Mouse (Mus musculus) v-Abl transformed pro-B cells (cell line): Measurements from ENCODE around the gene Larp1b.
"Not testable (repeated sequence)": the region's sequence is repeated elsewhere in the genome, so short reads cannot be mapped to it uniquely, and the experiment has no call there.

ENCODE experiments used
- in situ Hi-C, 2 experiments: fragments of 400-800 bp; cut with MboI; formaldehyde crosslinking; loops; one replicate each; pipeline ENCODE4 v1.15.1; 2025; ENCODE audit not compliant: unreplicated experiment in 2 of 2

Larp1b gene

GRCm38 (mm10) chr3:40949170-40949902 lies at the start of gene Larp1b:
Gene Larp1b (plus strand): TSS chr3:40949828.
- in situ Hi-C loops, result loop anchor here (10.0 kb wide), 2 partner anchors 55 to 105 kb away; partner anchors contain the start of genes Abhd18 (in 1 of the 2) and Mfsd8 (in 1 of the 2)

DNA sequence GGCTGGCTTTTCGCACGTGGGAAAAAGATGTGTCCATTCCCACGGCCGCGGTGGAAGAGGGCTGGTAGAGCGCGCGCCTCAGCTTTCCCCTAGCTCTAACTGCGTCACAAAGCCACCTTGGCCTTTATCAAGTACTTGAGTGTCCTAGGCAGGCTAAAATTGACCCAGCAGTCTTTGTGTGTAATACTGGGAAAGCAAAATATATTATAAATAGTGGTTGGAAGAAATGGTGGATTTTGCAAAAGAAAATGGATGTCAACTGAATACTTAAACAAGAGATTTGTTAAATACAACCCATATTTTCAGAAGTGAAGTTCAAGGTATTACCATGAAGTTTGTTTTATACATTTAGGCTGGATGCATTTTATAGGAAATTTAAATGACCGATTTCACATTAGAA lies 47.2 kb upstream of the Larp1b start, which contains the start of gene 1700034I23Rik:
Gene 1700034I23Rik (minus strand): TSS at position 101 of the 400 bp plus-strand sequence.
- in situ Hi-C loops, result not testable (repeated sequence)

DNA sequence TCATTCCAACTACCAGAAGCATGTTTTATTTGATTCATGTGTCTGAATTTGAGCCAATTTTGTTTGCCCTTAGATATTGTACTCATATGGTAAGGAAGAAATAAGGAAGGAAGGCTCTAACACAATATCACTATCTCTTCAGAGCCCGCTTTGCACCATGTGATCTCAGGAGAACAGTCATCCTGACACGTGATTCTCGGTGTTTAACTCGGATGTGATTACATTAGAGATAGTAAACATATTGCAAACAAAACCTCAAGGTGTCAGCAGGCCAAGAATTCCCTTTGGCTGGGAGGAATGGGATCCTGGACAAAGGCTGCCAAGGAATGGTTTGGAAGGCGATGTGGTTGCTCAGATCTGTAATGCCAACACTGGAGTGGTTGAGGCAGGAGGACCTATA lies 11.4 kb upstream of the Larp1b start:
- in situ Hi-C loops, result no loop called here

DNA sequence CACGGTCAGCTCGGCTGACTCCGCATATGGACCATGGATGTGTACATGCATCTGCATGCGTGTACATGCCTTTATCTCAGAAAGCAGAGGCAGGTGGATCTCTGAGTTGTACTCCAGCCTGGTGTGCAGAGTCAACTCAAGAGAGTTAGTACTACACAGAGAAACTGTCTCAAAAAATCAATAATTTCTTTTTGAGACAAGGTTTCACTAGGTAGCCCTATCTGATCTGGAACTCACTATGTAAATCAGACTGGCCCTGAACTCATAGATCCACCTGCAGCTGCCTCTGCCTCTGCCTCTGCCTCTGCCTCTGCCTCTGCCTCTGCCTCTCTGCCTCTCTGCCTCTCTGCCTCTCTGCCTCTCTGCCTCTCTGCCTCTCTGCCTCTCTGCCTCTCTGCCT lies 11.0 kb upstream of the Larp1b start:
- in situ Hi-C loops, result no loop called here

DNA sequence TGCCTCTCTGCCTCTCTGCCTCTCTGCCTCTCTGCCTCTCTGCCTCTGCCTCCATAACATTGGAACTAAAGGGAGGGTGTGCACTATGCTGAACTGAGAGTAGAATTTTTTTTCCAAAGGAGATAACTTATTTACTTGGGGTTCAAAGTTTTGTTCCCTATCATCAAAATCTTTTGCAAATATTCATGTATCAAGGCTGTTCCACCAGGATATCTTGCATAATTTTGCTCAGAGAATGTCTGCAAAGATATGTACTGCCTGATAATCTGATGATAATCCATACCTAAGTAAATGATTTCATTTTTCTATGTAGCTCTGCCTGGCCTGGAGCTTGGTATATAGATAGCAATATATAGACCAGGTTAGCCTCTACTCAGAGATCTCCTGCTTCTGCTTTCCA lies 10.6 kb upstream of the Larp1b start:
- in situ Hi-C loops, result no loop called here

DNA sequence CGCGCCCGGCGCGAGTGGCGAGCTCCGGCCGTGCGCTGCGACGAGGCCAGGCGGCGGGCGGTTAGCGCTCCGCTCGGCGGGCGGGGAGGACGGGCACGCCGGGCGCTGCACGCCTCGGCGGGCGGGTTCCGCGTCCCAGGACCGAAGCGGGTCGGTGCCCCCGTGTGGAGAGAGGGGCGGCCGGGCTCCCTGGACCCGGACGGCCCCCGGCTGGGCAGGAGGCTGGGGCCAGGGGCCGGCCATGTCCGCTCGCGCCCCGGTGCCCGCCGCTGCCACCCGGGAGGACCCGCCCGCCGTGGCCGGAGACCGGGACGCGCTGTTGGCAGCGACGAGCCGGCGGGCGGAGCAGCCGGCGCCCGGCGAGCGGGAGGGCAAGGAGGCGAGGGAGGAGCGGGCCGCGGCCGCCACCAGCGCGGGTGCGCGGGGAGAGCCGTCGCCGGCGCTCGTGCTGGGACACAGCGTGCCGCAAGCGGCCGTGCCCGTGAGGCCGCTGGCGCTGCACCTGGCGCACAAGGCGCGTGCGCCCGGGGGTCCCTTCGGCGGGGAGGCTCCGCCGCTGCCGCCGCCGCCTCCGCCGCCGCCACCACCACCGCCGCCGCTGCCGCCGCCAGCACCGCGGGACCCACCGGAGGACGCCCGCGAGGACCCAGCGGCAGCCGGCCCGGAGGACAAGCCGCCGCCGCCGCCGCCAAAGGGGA lies 424 bp downstream of the Larp1b start:
- in situ Hi-C loops, result loop anchor here (5.0 to 10.0 kb wide), 6 partner anchors 37 to 155 kb away; partner anchors contain the start of genes Abhd18 (in 1 of the 2), Mfsd8 (in 1 of the 2) and Pgrmc2 (in 1 of the 2)

GRCm38 (mm10) chr3:40950601-40951201 lies 1.1 kb downstream of the Larp1b start:
- in situ Hi-C loops, result loop anchor here (5.0 to 10.0 kb wide), 4 partner anchors 37 to 156 kb away; partner anchors contain the start of gene Pgrmc2 (in 1 of the 2)

DNA sequence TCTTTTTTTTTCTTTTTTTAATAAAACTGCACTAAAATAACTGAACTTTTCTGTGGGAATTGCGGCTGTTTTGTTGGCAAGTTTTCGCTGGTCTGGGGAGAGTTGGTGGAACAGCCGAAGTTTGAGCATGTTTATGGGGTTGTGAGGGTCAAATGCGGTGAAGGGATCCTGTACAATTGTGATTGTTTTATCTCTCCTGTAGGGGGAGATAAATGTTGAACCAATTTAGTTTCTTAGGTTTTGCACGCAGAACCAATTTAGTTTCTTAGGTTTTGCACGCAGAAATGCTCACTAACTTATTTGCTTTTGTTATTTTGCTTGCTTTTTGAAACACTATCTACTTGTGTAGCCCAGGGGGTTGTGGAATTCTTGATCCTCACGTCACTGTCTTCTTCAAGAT lies 1.7 kb downstream of the Larp1b start:
- in situ Hi-C loops, result loop anchor here (5.0 to 10.0 kb wide), 4 partner anchors 36 to 157 kb away; partner anchors contain the start of gene Pgrmc2 (in 1 of the 2)

DNA sequence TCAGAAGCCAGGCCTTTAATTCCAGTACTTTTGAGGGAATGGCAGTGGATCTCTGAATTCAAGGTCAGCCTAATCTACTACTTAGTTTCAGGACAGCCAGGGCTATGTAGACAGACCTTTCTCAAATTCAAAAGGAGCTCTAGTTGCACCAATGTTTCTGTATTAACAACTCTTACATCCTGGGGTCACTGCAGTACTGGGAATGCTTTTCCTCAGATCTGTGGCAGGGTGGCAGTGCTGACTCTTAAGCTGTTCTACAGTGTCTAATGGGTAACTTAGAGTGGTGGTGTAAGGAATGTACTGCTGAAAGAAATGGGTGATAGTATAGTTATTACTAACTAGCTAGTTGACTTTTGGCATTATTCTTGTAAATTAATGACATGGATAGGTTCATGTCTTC lies 3.0 kb downstream of the Larp1b start:
- in situ Hi-C loops, result loop anchor here (5.0 to 10.0 kb wide), 4 partner anchors 35 to 158 kb away; partner anchors contain the start of gene Pgrmc2 (in 1 of the 2)

DNA sequence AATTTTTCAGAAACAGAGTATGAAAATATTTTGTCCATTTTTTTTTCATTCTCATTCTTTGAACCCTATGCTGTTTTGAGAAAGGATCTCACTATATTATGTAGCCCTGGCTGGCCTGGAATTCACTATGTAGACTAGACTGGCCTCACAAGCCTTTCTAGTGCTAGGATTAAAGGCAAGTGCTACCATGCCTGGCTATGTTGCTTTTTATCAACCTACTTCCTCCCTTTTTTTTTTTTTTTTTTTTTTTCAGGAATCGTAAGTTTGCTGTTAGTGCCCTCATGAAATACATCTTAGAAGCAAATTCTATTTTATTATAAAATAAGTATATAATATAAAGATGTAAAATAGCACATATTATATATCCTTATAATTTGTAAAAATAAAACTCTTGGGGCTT lies 5.2 kb downstream of the Larp1b start:
- in situ Hi-C loops, result loop anchor here (5.0 to 10.0 kb wide), 4 partner anchors 33 to 160 kb away; partner anchors contain the start of gene Pgrmc2 (in 1 of the 2)

- in situ Hi-C loops, result loop anchor here in 1 of 2 experiments (10.0 kb wide), 1 partner anchor 164 kb away; no protein-coding TSS in a partner anchor
Observed at GRCm38 (mm10) chr3:40958831-40959230, 9.2 kb downstream of the Larp1b start.

DNA sequence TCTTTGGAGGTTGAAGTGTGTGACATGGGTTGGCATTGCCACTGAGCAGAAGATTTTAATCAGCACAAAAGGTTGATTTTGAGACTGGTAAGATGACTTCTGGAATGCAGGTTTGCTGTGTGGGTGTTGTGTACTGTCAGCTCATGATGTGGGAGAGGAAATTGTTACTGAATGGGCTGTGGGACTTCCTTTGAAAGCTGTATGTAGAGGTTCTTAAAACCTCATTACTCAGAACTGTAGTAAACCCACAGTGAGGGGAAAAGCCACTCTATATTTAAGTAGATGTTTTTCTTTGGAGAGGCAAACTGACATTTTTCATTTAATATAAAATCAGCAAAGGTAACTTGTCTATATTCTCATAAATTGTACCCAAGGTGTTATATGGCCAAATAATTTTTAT lies 31.1 kb downstream of the Larp1b start:
- in situ Hi-C loops, result no loop called here

DNA sequence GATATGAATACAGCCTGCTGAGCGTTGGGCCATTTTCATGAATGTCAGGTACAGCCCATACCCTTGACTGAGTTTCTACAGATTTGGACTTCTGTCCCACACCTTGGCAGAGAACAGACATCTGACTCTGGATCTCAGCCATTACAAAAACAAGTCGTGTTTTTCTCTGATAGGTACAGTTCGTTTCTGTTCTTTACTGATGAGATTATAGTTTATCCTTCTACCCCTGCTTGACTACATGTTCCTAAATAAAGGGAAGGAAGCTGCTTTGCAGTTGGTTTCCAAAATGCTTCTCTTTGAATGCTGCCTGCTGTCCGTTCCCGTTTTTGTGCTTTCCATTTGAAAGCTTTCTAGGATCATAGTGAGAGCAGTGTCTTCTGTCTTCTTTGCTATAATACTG lies 37.9 kb downstream of the Larp1b start:
- in situ Hi-C loops, result loop anchor here (5.0 kb wide), 2 partner anchors 35 to 190 kb away; no protein-coding TSS in a partner anchor

- in situ Hi-C loops, result loop anchor here (5.0 kb wide), 2 partner anchors 36 to 191 kb away; no protein-coding TSS in a partner anchor
Observed at GRCm38 (mm10) chr3:40988722-40989121, 39.1 kb downstream of the Larp1b start.

DNA sequence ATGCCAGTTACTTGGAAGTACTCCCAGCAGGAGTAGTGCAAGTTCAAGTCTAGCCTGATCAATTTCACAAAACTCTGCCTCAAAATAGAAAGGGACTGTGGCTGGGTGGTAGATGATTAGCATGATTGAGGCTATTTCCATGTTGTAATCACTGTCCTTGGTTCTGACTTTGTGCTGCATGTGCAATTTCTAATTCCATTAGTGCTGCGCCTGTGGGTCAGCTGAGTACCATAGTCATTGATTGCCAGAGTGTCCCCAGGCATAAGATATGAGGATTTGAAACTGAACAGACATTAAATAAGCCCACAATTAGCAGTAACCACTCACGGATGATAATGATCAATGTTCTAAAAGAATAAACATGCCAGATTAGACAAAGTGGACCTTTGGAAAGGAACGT lies 41.9 kb downstream of the Larp1b start:
- in situ Hi-C loops, result no loop called here

- in situ Hi-C loops, result no loop called here
Observed at GRCm38 (mm10) chr3:40995161-40995560, 45.5 kb downstream of the Larp1b start.

GRCm38 (mm10) chr3:41009315-41009714 lies 59.7 kb downstream of the Larp1b start:
- in situ Hi-C loops, result no loop called here

DNA sequence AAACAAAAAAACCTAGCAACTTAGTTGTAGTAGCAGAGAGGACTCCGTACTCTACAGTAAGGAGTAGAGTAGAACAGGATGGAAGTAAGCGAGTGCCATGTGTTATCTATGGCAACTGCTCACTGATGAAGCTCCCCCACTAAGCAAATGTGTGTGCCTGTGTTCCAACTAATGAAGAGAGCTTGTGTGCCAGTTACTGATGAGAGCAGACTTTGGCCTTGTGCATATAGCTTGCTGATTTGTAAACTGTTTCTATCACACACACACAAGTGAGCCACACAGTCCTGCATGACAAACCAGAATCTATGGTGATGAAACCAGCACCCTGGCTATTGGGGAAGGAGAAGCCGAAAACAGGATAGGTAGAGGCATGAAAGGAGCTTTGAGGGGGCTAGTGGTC lies 60.4 kb downstream of the Larp1b start:
- in situ Hi-C loops, result no loop called here

DNA sequence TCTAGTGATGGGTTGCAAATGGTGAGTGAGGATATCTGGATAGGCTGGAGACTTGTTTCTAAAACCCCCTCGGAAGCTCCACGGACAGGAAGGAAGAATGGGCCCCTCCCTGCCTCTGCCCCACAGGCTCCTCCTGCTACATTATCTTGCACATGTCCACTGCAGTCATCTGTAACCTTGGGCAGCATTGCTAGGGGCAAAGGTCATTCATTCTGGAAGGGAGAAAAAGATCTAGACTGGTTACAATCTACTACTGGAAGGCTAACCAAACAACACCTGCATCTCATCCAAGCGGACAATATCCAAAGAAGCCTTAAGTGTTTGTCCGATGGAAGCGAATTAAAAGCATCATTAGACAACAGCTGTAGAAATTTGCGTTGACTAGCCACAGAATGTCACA lies 61.1 kb downstream of the Larp1b start:
- in situ Hi-C loops, result no loop called here

DNA sequence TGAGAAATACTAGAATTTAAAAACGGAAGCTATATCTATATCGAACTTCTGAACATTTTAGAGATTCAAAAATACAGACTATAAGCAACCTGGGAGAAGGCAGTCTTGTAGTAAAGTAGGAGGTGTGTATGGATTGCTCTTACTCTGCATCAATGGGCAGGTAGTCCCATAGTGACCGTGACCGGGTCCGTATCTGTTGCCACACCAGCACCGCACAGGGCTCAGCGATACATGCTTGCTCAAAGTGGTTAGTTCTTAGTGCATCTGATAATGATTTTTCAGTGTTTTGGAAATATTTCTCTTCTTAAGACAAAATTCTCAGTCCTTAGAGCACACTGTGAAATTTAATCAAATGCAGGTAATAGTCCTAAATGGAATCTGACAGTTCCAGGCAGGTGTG lies 62.8 kb downstream of the Larp1b start:
- in situ Hi-C loops, result no loop called here

DNA sequence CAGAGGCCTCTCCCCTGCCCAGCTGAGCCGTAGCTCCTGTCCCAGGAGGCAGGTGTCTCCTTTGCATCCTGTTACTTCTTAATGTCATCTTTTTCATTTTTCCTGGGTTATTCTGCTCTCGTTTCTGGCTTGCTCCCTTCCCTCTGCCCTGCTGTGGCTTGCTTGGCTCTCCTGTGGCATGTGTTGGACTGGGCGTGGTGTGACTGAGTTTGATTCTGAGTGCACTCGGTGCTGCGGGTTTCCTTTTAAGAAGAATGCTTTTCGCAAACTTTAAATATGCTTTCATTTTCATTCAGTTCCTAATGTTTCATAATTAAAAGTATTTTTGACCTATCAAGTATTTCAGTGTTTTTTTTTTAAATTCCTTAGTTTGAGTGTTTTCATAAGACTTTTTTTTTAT lies 65.3 kb downstream of the Larp1b start:
- in situ Hi-C loops, result no loop called here
